Mouse (Mus musculus): ENCODE measurements at regions not wholly inside any gene's neighbourhood (a gene's known extent, or its start where the extent isn't known, plus 50 kb on each side); places are given as distances from the start of the nearest gene placed in this dataset.

- no peak overlapping the region for H3ac ChIP-seq (ENCODE audit: control insufficient read depth, insufficient read length)
- H3K4me3 ChIP-seq, result no peak overlapping the region
- H3K36me3 ChIP-seq (ENCODE audit: control insufficient read depth, insufficient read depth), result no peaks in the 10 kb centered on the region
- TF ChIP-seq POLR2A (IDR thresholded peaks at IDR 0.05; ENCODE audit: insufficient read length, low read depth) (no peak), POLR2AphosphoS2 (IDR thresholded peaks at IDR 0.05; ENCODE audit: insufficient read length, low read depth) (no peak), TCF12 (IDR thresholded peaks at IDR 0.05; ENCODE audit: insufficient read depth, poor library complexity, severe bottlenecking) (no peak), TCF3 (IDR thresholded peaks at IDR 0.05; ENCODE audit: insufficient read length, low read depth) (no peak), USF1 (IDR thresholded peaks at IDR 0.05; ENCODE audit: low read depth) (no peak), MYOD1 (IDR thresholded peaks at IDR 0.05; ENCODE audit: control insufficient read depth in 1 of 3, insufficient read length in 2 of 3, low read depth in 2 of 3) (no peak), MAX (IDR thresholded peaks at IDR 0.05; ENCODE audit: low read depth) (no peak), REST (IDR thresholded peaks at IDR 0.05; ENCODE audit: insufficient read depth, insufficient read length) (no peak), SRF (IDR thresholded peaks at IDR 0.05; ENCODE audit: control insufficient read depth, insufficient read length, low read depth) (no peak), CEBPB (IDR thresholded peaks at IDR 0.05; ENCODE audit: insufficient read depth, poor library complexity, severe bottlenecking) (no peak), E2F4 (IDR thresholded peaks at IDR 0.05; ENCODE audit: insufficient read depth) (no peak), MYOG (IDR thresholded peaks at IDR 0.05; ENCODE audit: control insufficient read depth in 1 of 3, insufficient read depth in 1 of 3, insufficient read length in 2 of 3, low read depth in 2 of 3) (no peak)
- H3K4me2 ChIP-seq (ENCODE audit: low read depth), result no peak overlapping the region
- H3K79me2 ChIP-seq (ENCODE audit: control insufficient read depth, insufficient read depth), result no peaks in the 10 kb centered on the region
- H3K27me3 ChIP-seq (ENCODE audit: control insufficient read depth, insufficient read depth, insufficient read length), result no peaks in the 10 kb centered on the region
Measured at GRCm38 (mm10) chr17:48771721-48772320, 160.4 kb upstream of the Lrfn2 start.

DNA sequence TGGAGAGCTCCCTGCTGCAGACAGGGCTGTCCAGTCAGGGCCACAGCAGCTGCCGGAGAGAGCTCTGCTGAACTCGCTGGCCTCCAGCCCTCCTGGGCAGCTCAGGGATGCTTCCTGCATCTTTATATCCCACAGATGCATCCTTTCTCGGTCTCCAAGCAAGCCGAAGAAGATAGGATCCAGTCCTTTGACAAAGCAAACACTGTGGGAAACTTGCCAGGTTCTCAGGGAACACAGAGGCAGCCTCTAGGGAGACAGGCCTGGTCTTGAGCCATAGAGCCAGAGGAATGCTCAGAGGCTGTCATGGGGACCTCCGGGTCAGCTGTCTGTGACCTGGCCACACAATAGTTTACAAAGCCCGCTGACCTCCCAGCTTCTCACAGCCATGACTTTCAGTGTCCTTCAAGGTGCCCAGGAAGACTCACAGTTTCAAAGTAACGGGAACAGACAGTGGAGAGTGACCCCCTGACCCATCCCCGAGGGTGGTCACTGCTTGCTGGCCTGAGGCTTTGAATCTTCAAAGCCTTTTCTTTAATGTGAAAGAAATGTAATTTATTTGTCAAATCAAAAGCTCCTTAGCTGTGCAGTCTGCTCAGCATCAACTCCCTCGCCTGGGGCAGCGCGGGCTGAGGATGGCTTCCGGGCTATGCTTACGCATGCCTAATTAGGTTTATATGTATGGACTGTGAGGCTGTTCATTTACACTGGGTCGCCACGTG, 157.8 kb upstream of the Lrfn2 start:
- no peak for TF ChIP-seq USF1 (IDR thresholded peaks at IDR 0.05; ENCODE audit: low read depth)
- no peak for TF ChIP-seq SRF (IDR thresholded peaks at IDR 0.05; ENCODE audit: control insufficient read depth, insufficient read length, low read depth)
- TF ChIP-seq MAX (IDR thresholded peaks at IDR 0.05; ENCODE audit: low read depth), result no peak
- TF ChIP-seq MYOG (IDR thresholded peaks at IDR 0.05; ENCODE audit: control insufficient read depth in 1 of 3, insufficient read depth in 1 of 3, insufficient read length in 2 of 3, low read depth in 2 of 3), result no peak
- TF ChIP-seq E2F4 (IDR thresholded peaks at IDR 0.05; ENCODE audit: insufficient read depth), result no peak
- TF ChIP-seq TCF12 (IDR thresholded peaks at IDR 0.05; ENCODE audit: insufficient read depth, poor library complexity, severe bottlenecking), result no peak
- no peak for TF ChIP-seq POLR2A (IDR thresholded peaks at IDR 0.05; ENCODE audit: insufficient read length, low read depth)
- H3K4me3 ChIP-seq, result no peak overlapping the region
- no peaks in the 10 kb centered on the region for H3K36me3 ChIP-seq (ENCODE audit: control insufficient read depth, insufficient read depth)
- H3K79me2 ChIP-seq (ENCODE audit: control insufficient read depth, insufficient read depth), result no peaks in the 10 kb centered on the region
- no peaks in the 10 kb centered on the region for H3K27me3 ChIP-seq (ENCODE audit: control insufficient read depth, insufficient read depth, insufficient read length)
- no peak overlapping the region for H3ac ChIP-seq (ENCODE audit: control insufficient read depth, insufficient read length)
- H3K4me2 ChIP-seq (ENCODE audit: low read depth), result no peak overlapping the region

DNA sequence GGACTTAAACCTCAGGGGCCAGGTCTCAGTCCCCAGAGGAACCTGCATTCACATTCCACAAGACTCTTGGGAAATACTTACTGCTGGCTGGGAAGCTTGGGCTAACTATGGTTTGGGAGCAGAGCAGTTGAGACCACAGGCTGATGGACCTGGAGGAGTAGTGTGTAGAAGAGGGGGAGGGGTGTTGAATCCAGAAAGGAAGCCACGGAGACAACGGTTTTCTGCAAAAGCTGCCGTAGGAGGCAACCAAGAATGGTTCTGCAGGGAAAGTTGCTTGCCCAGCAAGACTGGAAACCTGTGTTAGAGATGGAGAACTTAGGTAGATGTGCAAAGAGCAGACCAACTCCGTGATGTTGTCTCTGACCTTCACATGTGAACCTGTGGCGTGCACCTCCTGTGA, 156.7 kb upstream of the Lrfn2 start:
- Histone ChIP-seq H3ac (ENCODE audit: control insufficient read depth, insufficient read length) (no peak overlapping the region), H3K4me3 (no peak overlapping the region), H3K4me2 (ENCODE audit: low read depth) (no peak overlapping the region), H3K36me3 (ENCODE audit: control insufficient read depth, insufficient read depth) (no peaks in the 10 kb centered on the region), H3K27me3 (ENCODE audit: control insufficient read depth, insufficient read depth, insufficient read length) (no peaks in the 10 kb centered on the region), H3K79me2 (ENCODE audit: control insufficient read depth, insufficient read depth) (no peaks in the 10 kb centered on the region)
- no peak for TF ChIP-seq E2F4 (IDR thresholded peaks at IDR 0.05; ENCODE audit: insufficient read depth)
- no peak for TF ChIP-seq POLR2A (IDR thresholded peaks at IDR 0.05; ENCODE audit: insufficient read length, low read depth)
- TF ChIP-seq REST (IDR thresholded peaks at IDR 0.05; ENCODE audit: insufficient read depth, insufficient read length), result no peak
- TF ChIP-seq CEBPB (IDR thresholded peaks at IDR 0.05; ENCODE audit: insufficient read depth, poor library complexity, severe bottlenecking), result no peak
- no peak for TF ChIP-seq SRF (IDR thresholded peaks at IDR 0.05; ENCODE audit: control insufficient read depth, insufficient read length, low read depth)
- TF ChIP-seq MYOG (IDR thresholded peaks at IDR 0.05; ENCODE audit: control insufficient read depth in 1 of 3, insufficient read depth in 1 of 3, insufficient read length in 2 of 3, low read depth in 2 of 3), result no peak
- TF ChIP-seq MAX (IDR thresholded peaks at IDR 0.05; ENCODE audit: low read depth), result no peak
- TF ChIP-seq MYOD1 (IDR thresholded peaks at IDR 0.05; ENCODE audit: control insufficient read depth in 1 of 3, insufficient read length in 2 of 3, low read depth in 2 of 3), result no peak
- no peak for TF ChIP-seq USF1 (IDR thresholded peaks at IDR 0.05; ENCODE audit: low read depth)
- TF ChIP-seq TCF12 (IDR thresholded peaks at IDR 0.05; ENCODE audit: insufficient read depth, poor library complexity, severe bottlenecking), result no peak
- TF ChIP-seq TCF3 (IDR thresholded peaks at IDR 0.05; ENCODE audit: insufficient read length, low read depth), result no peak
- no peak for TF ChIP-seq POLR2AphosphoS2 (IDR thresholded peaks at IDR 0.05; ENCODE audit: insufficient read length, low read depth)

GRCm38 (mm10) chr17:48776502-48776902, 155.7 kb upstream of the Lrfn2 start:
- no peaks in the 10 kb centered on the region for H3K27me3 ChIP-seq (ENCODE audit: control insufficient read depth, insufficient read depth, insufficient read length)
- H3K79me2 ChIP-seq (ENCODE audit: control insufficient read depth, insufficient read depth), result no peaks in the 10 kb centered on the region
- TF ChIP-seq POLR2A (IDR thresholded peaks at IDR 0.05; ENCODE audit: insufficient read length, low read depth) (no peak), MYOD1 (IDR thresholded peaks at IDR 0.05; ENCODE audit: control insufficient read depth in 1 of 3, insufficient read length in 2 of 3, low read depth in 2 of 3) (no peak), USF1 (IDR thresholded peaks at IDR 0.05; ENCODE audit: low read depth) (no peak), REST (IDR thresholded peaks at IDR 0.05; ENCODE audit: insufficient read depth, insufficient read length) (no peak), POLR2AphosphoS2 (IDR thresholded peaks at IDR 0.05; ENCODE audit: insufficient read length, low read depth) (no peak), SRF (IDR thresholded peaks at IDR 0.05; ENCODE audit: control insufficient read depth, insufficient read length, low read depth) (no peak), MAX (IDR thresholded peaks at IDR 0.05; ENCODE audit: low read depth) (no peak)
- no peaks in the 10 kb centered on the region for H3K36me3 ChIP-seq (ENCODE audit: control insufficient read depth, insufficient read depth)
- no peak overlapping the region for H3ac ChIP-seq (ENCODE audit: control insufficient read depth, insufficient read length)
- H3K4me2 ChIP-seq (ENCODE audit: low read depth), result no peak overlapping the region
- H3K4me3 ChIP-seq, result no peak overlapping the region
